28 mouse cellular contexts compared by ENCODE assay signal in the genomic region with DNA sequence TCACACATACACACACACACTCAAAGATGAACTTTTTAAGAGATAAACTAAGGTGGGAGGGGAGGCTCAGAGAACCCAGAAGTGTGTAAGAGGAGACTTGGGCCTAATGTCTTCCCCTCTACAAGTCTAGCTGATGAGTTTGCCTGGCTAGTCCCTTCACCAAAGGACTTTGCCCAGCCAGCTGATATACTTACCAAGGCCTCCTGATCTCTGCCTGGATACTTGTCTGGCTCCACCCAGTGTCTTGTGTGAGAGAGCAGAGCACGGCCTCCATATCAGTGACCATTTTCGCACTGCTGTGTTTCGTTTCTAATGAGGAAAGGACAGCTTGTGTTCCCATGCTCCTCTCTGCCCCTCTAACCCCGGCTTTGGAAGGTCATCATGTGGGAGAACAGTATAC.
DNase-seq lines count a peak whose midpoint lies in the region; ATAC-seq and TF ChIP-seq lines count a peak whose summit lies in the region.
"Had no signal": no experiment of that assay in that cellular context is flagged by ENCODE, and none has a peak within 500 bp of the region (broad histone marks: within the 10 kb centered on the region; RNA-seq: fewer than 3 reads in every experiment).

No protein-coding gene starts in this region.

- no peaks in the 10 kb centered on the region for H3K27me3 ChIP-seq in kidney, adult 2 months (replicated peaks; ENCODE audit: control insufficient read depth, insufficient read depth, low read length)
- no peaks in the 10 kb centered on the region for H3K27me3 ChIP-seq in intestine, embryonic 15.5 days (replicated peaks)
- no peaks in the 10 kb centered on the region for H3K27me3 ChIP-seq in intestine, postnatal 0 days (replicated peaks; ENCODE audit: control insufficient read depth, insufficient read depth, low read length)
- no peaks in the 10 kb centered on the region for H3K27me3 ChIP-seq in stomach, postnatal 0 days (ENCODE audit: control insufficient read depth, insufficient read depth, low read length)
- H3K27me3 ChIP-seq: CH12.LX; embryonic facial prominence, embryonic 15.5 days; Patski had no signal

- TF ChIP-seq POLR2A in kidney, adult 2 months (IDR thresholded peaks at IDR 0.05; ENCODE audit: low read depth, low read length), result no peak

- H3K36me3 ChIP-seq in kidney, adult 2 months (ENCODE audit: control insufficient read depth, insufficient read depth, low read length), result no peaks in the 10 kb centered on the region
- H3K36me3 ChIP-seq in intestine, embryonic 15.5 days, result no peaks in the 10 kb centered on the region
- no peaks in the 10 kb centered on the region for H3K36me3 ChIP-seq in intestine, postnatal 0 days (ENCODE audit: control insufficient read depth, insufficient read depth)
- H3K36me3 ChIP-seq in stomach, postnatal 0 days (ENCODE audit: control insufficient read depth, insufficient read depth, low read length), result no peaks in the 10 kb centered on the region
- H3K36me3 ChIP-seq: embryonic facial prominence, embryonic 13.5 days; embryonic facial prominence, embryonic 15.5 days; forebrain, embryonic 10.5 days; forebrain, embryonic 12.5 days; G1E had no signal

- no peak overlapping the region for H3K4me2 ChIP-seq in intestine, embryonic 15.5 days (replicated peaks)
- no peak overlapping the region for H3K4me2 ChIP-seq in intestine, postnatal 0 days (replicated peaks; ENCODE audit: low read depth)
- no peak overlapping the region for H3K4me2 ChIP-seq in stomach, postnatal 0 days (replicated peaks; ENCODE audit: low read depth)
- H3K4me2 ChIP-seq: embryonic facial prominence, embryonic 13.5 days; embryonic facial prominence, embryonic 15.5 days; forebrain, embryonic 12.5 days had no signal

- no peak overlapping the region for H3K4me3 ChIP-seq in kidney, adult 2 months (ENCODE audit: insufficient read depth, low read depth, low read length)
- H3K4me3 ChIP-seq in intestine, embryonic 15.5 days (replicated peaks), result no peak overlapping the region
- no peak overlapping the region for H3K4me3 ChIP-seq in intestine, postnatal 0 days (ENCODE audit: low read depth, low read length)
- no peak overlapping the region for H3K4me3 ChIP-seq in stomach, postnatal 0 days (ENCODE audit: low read depth, low read length)
- H3K4me3 ChIP-seq: embryonic facial prominence, embryonic 13.5 days; embryonic facial prominence, embryonic 15.5 days; erythroblast, embryonic 14.5 days; forebrain, embryonic 10.5 days; forebrain, embryonic 12.5 days had no signal

- peak; percentile 50 for ATAC-seq in intestine, embryonic 15.5 days
- peak; percentile 78 for ATAC-seq in intestine, postnatal 0 days
- no peak for ATAC-seq in stomach, postnatal 0 days (ENCODE audit: low FRiP score, low TSS enrichment)
- ATAC-seq: activated CD4-positive, CD25-positive, alpha-beta regulatory T cell, adult 4 months; Patski had no signal

- H3K9ac ChIP-seq in intestine, embryonic 15.5 days, result no peak overlapping the region
- H3K9ac ChIP-seq in intestine, postnatal 0 days (ENCODE audit: low read depth, low read length), result no peak overlapping the region
- no peak overlapping the region for H3K9ac ChIP-seq in stomach, postnatal 0 days (ENCODE audit: low read length)
- H3K9ac ChIP-seq: embryonic facial prominence, embryonic 15.5 days; forebrain, embryonic 12.5 days had no signal

- no peak overlapping the region for H3K27ac ChIP-seq in kidney, adult 2 months (ENCODE audit: insufficient read depth, low read depth, low read length)
- no peak overlapping the region for H3K27ac ChIP-seq in intestine, embryonic 15.5 days
- H3K27ac ChIP-seq in intestine, postnatal 0 days (ENCODE audit: low read depth, low read length), result peak overlapping the region; percentile 63
- no peak overlapping the region for H3K27ac ChIP-seq in stomach, postnatal 0 days (replicated peaks)
- H3K27ac ChIP-seq: embryonic facial prominence, embryonic 13.5 days; embryonic facial prominence, embryonic 15.5 days; forebrain, embryonic 10.5 days; forebrain, embryonic 12.5 days had no signal

- no peaks in the 10 kb centered on the region for H3K9me3 ChIP-seq in intestine, embryonic 15.5 days
- H3K9me3 ChIP-seq in intestine, postnatal 0 days (ENCODE audit: control insufficient read depth), result no peaks in the 10 kb centered on the region
- no peaks in the 10 kb centered on the region for H3K9me3 ChIP-seq in stomach, postnatal 0 days (ENCODE audit: control insufficient read depth, low read length)
- H3K9me3 ChIP-seq: embryonic facial prominence, embryonic 13.5 days; embryonic facial prominence, embryonic 15.5 days; forebrain, embryonic 10.5 days; forebrain, embryonic 12.5 days; G1E had no signal

- no peak for TF ChIP-seq EP300 in stomach, postnatal 0 days (optimal IDR thresholded peaks at IDR 0.05)

- WGBS in kidney, adult 2 months, result 78% methylated on average over 4 of the region's 4 CpGs
- 70% methylated on average over 4 of the region's 4 CpGs for WGBS in intestine, embryonic 15.5 days
- WGBS in intestine, postnatal 0 days, result 34% methylated on average over 4 of the region's 4 CpGs
- 74% methylated on average over 4 of the region's 4 CpGs for WGBS in stomach, postnatal 0 days

- H3K4me1 ChIP-seq in kidney, adult 2 months (ENCODE audit: control insufficient read depth, insufficient read depth, low read length), result peaks cover 19% of the 10 kb centered on the region
- peaks cover 12% of the 10 kb centered on the region for H3K4me1 ChIP-seq in intestine, embryonic 15.5 days (replicated peaks)
- H3K4me1 ChIP-seq in intestine, postnatal 0 days (replicated peaks; ENCODE audit: control insufficient read depth, insufficient read depth, low read length), result peaks cover 14% of the 10 kb centered on the region
- H3K4me1 ChIP-seq in stomach, postnatal 0 days (replicated peaks; ENCODE audit: control insufficient read depth, insufficient read depth), result peaks cover 2% of the 10 kb centered on the region; the same call in 1 of the 2 replicates

- TF ChIP-seq CTCF in kidney, adult 2 months (conservative IDR thresholded peaks at IDR 0.05; ENCODE audit: insufficient read depth, insufficient read length, low read depth, low read length), result no peak
- peak; percentile 40; the same call in 1 of the 2 replicates for TF ChIP-seq CTCF in intestine, postnatal 0 days (IDR thresholded peaks at IDR 0.05; ENCODE audit: low read depth)
- no peak for TF ChIP-seq CTCF in stomach, postnatal 0 days (IDR thresholded peaks at IDR 0.05; ENCODE audit: low read depth)

- peak; percentile 50 for DNase-seq in kidney, adult 2 months
- no peak for DNase-seq in kidney, adult 11 months
- peak; percentile 43 for DNase-seq in stomach, postnatal 0 days (ENCODE audit: low spot score)
- DNase-seq in thymus, postnatal 36 days, result no peak
- no peak for DNase-seq in urinary bladder, postnatal 14 days (ENCODE audit: low spot score)
- no peak for DNase-seq in testis, postnatal 10 days (ENCODE audit: low spot score)
- DNase-seq: adrenal gland, adult 2 months; adrenal gland, postnatal 10 days; adrenal gland, postnatal 25 days; B cell, adult 2 months; cerebellum, adult 11 months; cerebellum, adult 18-20 months; cerebellum, adult 8-10 months; cerebellum, adult 9-11 months; cerebellum, postnatal 14 days; cerebellum, postnatal 36 days; embryo, embryonic 11 days had no signal

Comparison
In these comparisons a context has a peak if more than half of its experiments do, and no peak if none do; other contexts are left out.
1. DNase-seq: peak in kidney, adult 2 months (single experiment) and stomach, postnatal 0 days (single experiment); none in kidney, adult 11 months (single experiment), thymus, postnatal 36 days (0 of 2), urinary bladder, postnatal 14 days (single experiment) and testis, postnatal 10 days (single experiment).